Mouse (Mus musculus) forebrain, embryonic 14.5 days (tissue): ENCODE results near the gene Hddc3. TPM values are rescaled to one million over a fixed set of nuclear protein-coding genes. Genes with fewer than 3 reads are reported as not detected.
"Not testable (repeated sequence)": the region's sequence is repeated elsewhere in the genome, so short reads cannot be mapped to it uniquely, and the experiment has no call there.

Source experiments
- ATAC-seq: fragments of 200-750 bp; cut with Nextera tagmentation; 2 replicates; pipeline ENCODE4 v1.8.0; 2017; ENCODE audit warnings: mild to moderate bottlenecking, moderate library complexity
- DNase-seq: peaks from one replicate; pipeline ENCODE4 v3.0.0-alpha.2; 2015; ENCODE audit warnings: low spot score
- H3K27ac ChIP-seq: fragments of 300-500 bp; sonication (generic); 2 replicates; pipeline ENCODE4 v1.5.1; 2014; ENCODE audit warnings: low read depth, mild to moderate bottlenecking, control low read depth, low read length, moderate library complexity
- H3K27me3 ChIP-seq: fragments of 300-500 bp; sonication (generic); replicated peaks from 2 replicates; pipeline ENCODE4 v1.6.1; 2014; ENCODE audit warnings: low read length, control low read depth, mixed read lengths; ENCODE audit not compliant: control insufficient read depth, insufficient read depth
- H3K36me3 ChIP-seq: fragments of 300-500 bp; sonication (generic); 2 replicates; pipeline ENCODE4 v1.6.1; 2014; ENCODE audit warnings: low read length, control low read depth; ENCODE audit not compliant: control insufficient read depth, insufficient read depth
- H3K4me1 ChIP-seq: fragments of 300-500 bp; sonication (generic); 2 replicates; pipeline ENCODE4 v1.6.1; 2014; ENCODE audit warnings: antibody characterized with exemption, low read length, control low read depth; ENCODE audit not compliant: control insufficient read depth, insufficient read depth
- H3K4me2 ChIP-seq: fragments of 300-500 bp; sonication (generic); 2 replicates; pipeline ENCODE4 v1.6.1; 2014; ENCODE audit warnings: mild to moderate bottlenecking, control low read depth, low read length
- H3K4me3 ChIP-seq: fragments of 300-500 bp; sonication (generic); 2 replicates; pipeline ENCODE4 v1.5.1; 2014; ENCODE audit warnings: low read depth, low read length, control low read depth
- H3K9ac ChIP-seq: fragments of 300-500 bp; sonication (generic); 2 replicates; pipeline ENCODE4 v1.6.1; 2014; ENCODE audit warnings: mild to moderate bottlenecking, low read length, control low read depth, moderate library complexity
- H3K9me3 ChIP-seq: fragments of 300-500 bp; sonication (generic); replicated peaks from 2 replicates; pipeline ENCODE4 v1.6.1; 2016; ENCODE audit warnings: low read length, control low read depth, mixed read lengths; ENCODE audit not compliant: control insufficient read depth
- WGBS: fragments of 180-500 bp; shearing (Covaris S2); extraction: QIAGEN DNeasy Blood & Tissue Kit; methylation state at CpG from one replicate; pipeline ENCODE4 v1.1.7; 2014; 5-methylcytosine and 5-hydroxymethylcytosine counted together
- polyA plus RNA-seq: library from polyadenylated mRNA; unstranded; fragments of >200 nt; fragmentation: Nextera tagmentation; extraction: Ambion mirVana; gene quantifications from 2 replicates; pipeline ENCODE4 v1.2.1, GENCODE M21; 2014

Hddc3 gene
- polyA plus RNA-seq, 1 experiment from 2014 or later: 30.7 TPM

DNA sequence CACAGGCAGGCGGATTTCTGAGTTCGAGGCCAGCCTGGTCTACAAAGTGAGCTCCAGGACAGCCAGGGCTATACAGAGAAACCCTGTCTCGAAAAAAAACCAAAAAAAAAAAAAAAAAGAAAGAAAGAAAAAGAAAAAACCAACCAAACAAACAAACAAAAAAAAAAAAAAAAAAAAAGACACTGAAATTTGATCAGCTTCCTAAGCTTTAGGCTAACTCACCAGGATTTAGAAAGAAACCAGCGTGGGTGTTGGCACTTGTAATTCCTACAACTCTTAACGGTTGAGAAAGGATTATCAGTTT lies 18.1 kb upstream of the Hddc3 start:
- not testable (repeated sequence) for H3K27me3 ChIP-seq, H3K4me1 ChIP-seq, DNase-seq, H3K9ac ChIP-seq, ATAC-seq, H3K9me3 ChIP-seq
- peak overlapping the region; percentile 52; the same call in 1 of the 2 replicates for H3K4me3 ChIP-seq
- peak overlapping the region; percentile 83 for H3K4me2 ChIP-seq
- peaks cover 58% of the 10 kb centered on the region for H3K36me3 ChIP-seq
- WGBS: 55% methylated on average over 5 of the region's 5 CpGs
- 0 out of 2 replicates have a peak overlapping the region, but pooled peaks have one; percentile 86 for H3K27ac ChIP-seq

DNA sequence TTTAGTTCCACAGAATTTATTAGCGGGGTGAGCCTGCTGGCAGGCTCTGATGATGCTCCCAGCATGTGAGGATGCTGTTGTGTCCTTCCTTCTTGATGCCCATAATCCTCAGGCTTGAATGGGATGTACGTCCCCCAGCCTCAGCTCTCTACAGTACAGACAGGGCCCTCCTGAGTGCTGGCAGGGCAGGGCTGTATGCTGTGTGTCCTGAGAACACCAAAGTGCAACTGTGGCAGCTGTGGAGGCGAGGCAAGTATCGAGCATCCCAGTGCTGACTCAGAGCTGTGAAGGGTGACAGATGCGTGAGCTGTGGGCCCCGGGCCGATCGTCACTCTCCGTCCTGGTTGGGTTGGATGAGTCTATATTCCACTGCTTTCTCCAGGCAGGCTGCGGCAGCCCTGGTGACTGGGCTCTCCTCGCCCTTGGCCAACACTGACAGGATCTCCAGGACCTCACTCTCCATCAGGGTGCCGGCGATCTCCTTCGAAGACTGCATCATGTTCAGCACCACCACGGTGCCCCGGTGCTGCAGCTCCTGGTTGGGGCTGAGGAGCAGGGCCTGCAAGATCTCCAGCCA lies 17.5 kb upstream of the Hddc3 start:
- Histone ChIP-seq H3K27ac (no peak overlapping the region), H3K27me3 (no peaks in the 10 kb centered on the region), H3K4me2 (no peak overlapping the region), H3K9ac (no peak overlapping the region), H3K4me3 (no peak overlapping the region), H3K36me3 (peaks cover 59% of the 10 kb centered on the region), H3K4me1 (peaks cover 9% of the 10 kb centered on the region), H3K9me3 (no peaks in the 10 kb centered on the region)
- DNase-seq (no peak), ATAC-seq (no peak)
- WGBS: 95% methylated on average over 16 of the region's 16 CpGs

DNA sequence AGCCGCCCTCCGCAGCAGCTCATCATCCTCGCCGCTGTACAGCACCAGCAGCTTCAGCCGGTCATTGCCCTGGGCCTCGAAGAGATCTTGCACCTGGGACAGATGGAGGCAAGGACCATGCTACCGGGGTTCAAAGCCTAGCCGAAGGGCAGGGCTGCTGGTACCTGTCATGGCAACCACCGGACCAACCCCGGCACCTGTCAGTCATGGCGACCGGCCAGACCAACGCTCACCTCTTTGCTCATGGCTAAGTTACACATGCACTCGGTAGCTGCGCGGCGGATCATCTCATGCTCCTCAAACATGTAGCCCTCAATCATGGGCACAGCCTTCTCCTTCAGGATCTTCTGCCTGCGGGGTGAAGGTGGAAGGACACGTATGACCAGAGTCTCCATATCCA lies 16.8 kb upstream of the Hddc3 start:
- Histone ChIP-seq H3K4me2 (no peak overlapping the region), H3K27me3 (no peaks in the 10 kb centered on the region), H3K36me3 (peaks cover 62% of the 10 kb centered on the region), H3K27ac (no peak overlapping the region), H3K4me1 (peaks cover 9% of the 10 kb centered on the region), H3K4me3 (no peak overlapping the region), H3K9ac (no peak overlapping the region), H3K9me3 (no peaks in the 10 kb centered on the region)
- WGBS: 97% methylated on average over 19 of the region's 19 CpGs
- ATAC-seq (no peak), DNase-seq (no peak)

DNA sequence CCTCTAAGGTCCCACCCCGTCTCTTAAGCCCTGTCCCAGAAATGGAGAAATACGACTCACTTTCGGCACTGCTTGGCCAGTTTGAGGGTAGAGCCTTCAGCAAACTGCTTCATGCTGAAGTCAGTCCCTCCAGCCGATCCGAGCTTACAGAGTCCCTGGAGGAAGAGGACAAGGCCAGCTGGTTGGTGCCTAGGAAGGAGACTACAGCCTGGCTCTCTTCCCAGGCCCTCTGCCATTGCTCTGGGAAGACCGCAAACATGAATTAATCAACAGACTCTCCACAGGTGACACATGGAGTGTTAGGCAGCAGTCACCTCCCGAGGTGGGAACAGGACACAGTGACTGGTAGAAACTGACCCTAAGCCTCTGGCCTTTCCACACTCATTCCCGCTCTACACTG lies 12.6 kb upstream of the Hddc3 start:
- H3K9me3 ChIP-seq: no peaks in the 10 kb centered on the region
- H3K36me3 ChIP-seq: peaks cover 100% of the 10 kb centered on the region
- H3K4me3 ChIP-seq: no peak overlapping the region
- 85% methylated on average over 8 of the region's 8 CpGs for WGBS
- no peak for ATAC-seq
- DNase-seq: no peak
- H3K4me1 ChIP-seq: no peaks in the 10 kb centered on the region
- no peak overlapping the region for H3K27ac ChIP-seq
- no peak overlapping the region for H3K4me2 ChIP-seq
- no peaks in the 10 kb centered on the region for H3K27me3 ChIP-seq
- no peak overlapping the region for H3K9ac ChIP-seq

DNA sequence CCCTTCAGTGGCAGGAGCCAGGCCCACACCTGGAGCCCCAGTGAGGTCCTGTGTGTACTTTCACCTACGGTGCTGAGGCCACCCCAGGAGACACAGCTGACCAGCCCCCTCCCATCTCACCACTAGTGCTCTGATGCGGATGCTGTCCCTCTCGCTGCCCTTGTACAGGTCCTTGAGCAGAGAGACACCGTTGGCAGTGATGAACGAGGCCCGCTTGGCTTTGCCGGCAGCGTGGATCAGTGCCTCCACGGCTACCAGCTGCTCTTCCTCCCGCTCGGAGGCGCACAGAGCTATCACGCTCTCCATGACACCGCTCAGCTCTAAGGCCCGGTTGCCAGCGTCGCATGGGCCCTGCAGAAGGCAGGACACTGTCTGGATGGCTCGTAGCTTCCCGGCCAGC lies 11.5 kb upstream of the Hddc3 start:
- no peaks in the 10 kb centered on the region for H3K27me3 ChIP-seq
- H3K9ac ChIP-seq: no peak overlapping the region
- H3K4me1 ChIP-seq: no peaks in the 10 kb centered on the region
- H3K36me3 ChIP-seq: peaks cover 100% of the 10 kb centered on the region
- no peak overlapping the region for H3K4me2 ChIP-seq
- DNase-seq (no peak), ATAC-seq (no peak)
- H3K4me3 ChIP-seq: no peak overlapping the region
- H3K9me3 ChIP-seq: no peaks in the 10 kb centered on the region
- H3K27ac ChIP-seq: no peak overlapping the region
- WGBS: 97% methylated on average over 19 of the region's 19 CpGs

DNA sequence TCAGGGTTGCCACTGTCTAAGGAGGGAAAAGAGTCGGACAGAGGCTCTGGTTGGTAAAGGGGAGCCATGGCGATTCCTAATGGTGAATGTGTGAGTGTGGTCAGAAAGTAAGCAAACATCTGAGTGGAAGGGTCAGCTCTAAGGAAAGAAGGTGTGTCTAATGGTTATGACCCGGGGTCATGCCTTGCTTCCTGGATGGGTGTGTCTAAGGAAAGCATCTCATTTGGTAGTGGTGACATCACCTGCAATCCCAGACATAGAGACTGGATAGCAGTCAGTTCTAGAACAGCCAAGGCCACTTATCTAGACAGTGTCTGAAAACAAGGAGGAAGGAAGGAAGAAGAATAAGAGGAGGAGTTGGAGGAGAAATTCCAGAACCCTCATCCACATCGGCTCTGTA lies 8.1 kb upstream of the Hddc3 start:
- Histone ChIP-seq H3K4me2 (no peak overlapping the region), H3K9ac (no peak overlapping the region), H3K27me3 (no peaks in the 10 kb centered on the region), H3K4me3 (no peak overlapping the region), H3K36me3 (peaks cover 80% of the 10 kb centered on the region), H3K9me3 (no peaks in the 10 kb centered on the region), H3K4me1 (peaks cover 13% of the 10 kb centered on the region), H3K27ac (no peak overlapping the region)
- no peak for ATAC-seq
- 92% methylated on average over 4 of the region's 4 CpGs for WGBS
- no peak for DNase-seq

DNA sequence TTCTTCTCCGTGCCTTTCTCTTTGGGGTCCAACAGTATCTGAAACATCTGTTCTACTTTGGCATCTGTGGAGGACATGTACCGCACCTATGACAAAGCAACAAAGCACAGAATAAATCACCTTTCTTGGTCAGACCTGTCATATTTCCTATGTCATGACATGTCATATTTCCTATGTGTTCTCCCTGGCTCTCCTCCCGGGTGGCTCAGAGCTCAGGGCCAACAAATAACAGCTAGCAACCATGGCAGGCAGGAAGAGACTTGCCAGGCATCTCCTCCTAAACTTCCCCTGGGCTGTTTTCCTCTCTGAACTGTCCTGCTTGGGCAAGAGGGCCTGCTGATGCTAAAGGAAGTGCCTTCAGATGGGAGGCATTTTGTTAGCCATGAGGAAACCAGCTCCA lies 6.0 kb upstream of the Hddc3 start:
- H3K4me3 ChIP-seq: no peak overlapping the region
- no peak overlapping the region for H3K27ac ChIP-seq
- H3K9ac ChIP-seq: no peak overlapping the region
- WGBS: 90% methylated on average over 3 of the region's 3 CpGs
- no peak for ATAC-seq
- peaks cover 16% of the 10 kb centered on the region for H3K4me1 ChIP-seq
- H3K4me2 ChIP-seq: no peak overlapping the region
- no peaks in the 10 kb centered on the region for H3K27me3 ChIP-seq
- H3K9me3 ChIP-seq: no peaks in the 10 kb centered on the region
- DNase-seq: no peak
- H3K36me3 ChIP-seq: peaks cover 60% of the 10 kb centered on the region

DNA sequence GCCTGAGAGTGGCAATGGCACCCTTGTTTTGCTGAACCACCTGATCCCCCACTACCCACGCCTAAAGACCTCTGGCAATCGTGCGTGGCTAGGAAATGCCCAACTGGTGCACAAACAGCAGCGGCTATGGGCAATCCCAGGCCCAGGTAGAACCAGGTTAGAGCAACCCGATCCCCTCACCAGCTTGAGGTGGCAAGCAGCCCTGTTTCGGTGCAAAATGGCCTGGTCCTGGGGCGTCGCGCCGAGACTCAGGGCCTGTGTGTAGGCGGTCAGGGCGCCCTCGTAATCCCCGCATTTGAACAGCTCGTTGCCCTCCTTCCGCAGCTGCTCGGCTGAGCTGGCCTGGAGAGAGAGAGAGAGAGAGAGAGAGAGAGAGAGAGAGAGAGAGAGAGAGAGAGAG lies 3.5 kb upstream of the Hddc3 start:
- peak overlapping the region; percentile 85 for H3K4me2 ChIP-seq
- ATAC-seq: no peak
- 5% methylated on average over 17 of the region's 17 CpGs for WGBS
- DNase-seq: peak; percentile 31
- H3K9me3 ChIP-seq: no peaks in the 10 kb centered on the region
- H3K36me3 ChIP-seq: peaks cover 35% of the 10 kb centered on the region
- H3K4me3 ChIP-seq: peak overlapping the region; percentile 54
- peak overlapping the region; percentile 75 for H3K9ac ChIP-seq
- H3K4me1 ChIP-seq: peaks cover 29% of the 10 kb centered on the region
- 0 out of 2 replicates have a peak overlapping the region, but pooled peaks have one; percentile 15 for H3K27ac ChIP-seq
- no peaks in the 10 kb centered on the region for H3K27me3 ChIP-seq

DNA sequence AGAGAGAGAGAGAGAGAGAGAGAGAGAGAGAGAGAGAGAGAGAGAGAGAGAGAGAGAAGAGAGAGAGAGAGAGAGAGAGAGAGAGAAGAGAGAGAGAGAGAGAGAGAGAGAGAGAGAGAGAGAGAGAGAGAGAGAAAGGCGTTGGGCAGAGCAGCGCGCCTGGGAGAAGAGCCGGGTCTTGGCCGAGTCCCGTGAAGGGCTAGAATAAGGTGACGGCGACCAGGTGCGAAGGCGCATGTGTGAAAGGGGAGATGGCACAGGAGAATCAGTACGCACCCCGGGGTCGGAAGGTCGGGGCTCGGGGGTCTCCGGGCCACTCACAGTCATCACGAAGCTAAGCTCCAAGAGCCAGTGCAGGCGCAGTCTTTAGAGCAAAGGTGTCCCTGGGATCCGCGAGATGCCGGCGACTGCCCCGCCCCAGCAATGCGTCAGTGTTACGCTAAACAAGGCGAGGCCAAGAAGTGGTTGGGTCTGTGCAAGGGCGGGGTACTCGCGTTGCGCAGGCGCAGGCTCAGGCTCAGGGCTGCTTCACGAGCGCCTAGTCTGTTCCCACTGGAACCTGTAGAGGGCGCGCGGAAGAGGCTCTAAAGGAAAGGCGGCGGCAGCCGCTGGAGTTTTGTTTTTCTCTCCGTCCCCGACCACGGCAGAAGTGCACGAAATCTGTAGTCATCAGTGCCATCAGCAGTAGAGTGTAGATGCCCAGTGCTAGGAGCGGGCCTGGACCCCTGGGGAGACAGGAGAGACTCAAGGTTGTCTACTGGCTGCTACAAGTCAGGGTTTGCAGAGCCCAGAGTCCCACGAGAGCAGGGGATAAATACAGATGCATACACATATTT lies 2.9 kb upstream of the Hddc3 start:
- Histone ChIP-seq H3K4me3 (peak overlapping the region; percentile 54), H3K9ac (peak overlapping the region; percentile 75), H3K4me1 (peaks cover 29% of the 10 kb centered on the region), H3K9me3 (no peaks in the 10 kb centered on the region), H3K36me3 (peaks cover 29% of the 10 kb centered on the region), H3K27ac (peak overlapping the region; percentile 86), H3K27me3 (no peaks in the 10 kb centered on the region), H3K4me2 (peak overlapping the region; percentile 85)
- under 1% methylated on average over 45 of the region's 45 CpGs for WGBS
- DNase-seq (peak; percentile 99), ATAC-seq (peak; percentile 98)
